Mouse (Mus musculus) small intestine, adult 2 months (tissue): ENCODE data around the gene Snrnp70.

Experiments
- CTCF ChIP-seq: fragments of 200-500 bp; IDR thresholded peaks from 2 replicates; pipeline ENCODE4 v1.5.1; 2012; ENCODE audit warnings: low read depth, mild to moderate bottlenecking, control low read depth, inconsistent platforms, low read length, moderate library complexity, mixed read lengths; ENCODE audit not compliant: insufficient replicate concordance, insufficient read length; ENCODE audit errors: extremely low read depth
- POLR2A ChIP-seq: fragments of 200-500 bp; IDR thresholded peaks from 2 replicates; pipeline ENCODE4 v1.6.1; 2012; ENCODE audit warnings: low read depth, mild to moderate bottlenecking, control low read depth, inconsistent platforms, low read length, moderate library complexity

- TF ChIP-seq CTCF (no peak), POLR2A (no peak)
Measured at GRCm38 (mm10) chr7:45412421-45412820, 16.9 kb upstream of the Snrnp70 start.
